ENCODE assay signal across 13 mouse cellular contexts in genomic region chr8:116478681-116479080, GRCm38 (mm10). TPM values are rescaled to one million over a fixed set of nuclear protein-coding genes. Genes with fewer than 3 reads are reported as not detected.
DNase-seq lines count a peak whose midpoint lies in the region; TF ChIP-seq lines count a peak whose summit lies in the region.
"Had no signal": no experiment of that assay in that cellular context is flagged by ENCODE, and none has a peak within 500 bp of the region (broad histone marks: within the 10 kb centered on the region; RNA-seq: fewer than 3 reads in every experiment).

No protein-coding gene starts in this region.

- H3K27ac ChIP-seq in spleen, adult 2 months (ENCODE audit: insufficient read depth, low read length) = no peak overlapping the region
- H3K27ac ChIP-seq: embryonic facial prominence, embryonic 12.5 days; heart, embryonic 15.5 days had no signal

- peak; percentile 23; the same call in 1 of the 2 replicates for TF ChIP-seq CTCF in spleen, adult 2 months (IDR thresholded peaks at IDR 0.05; ENCODE audit: extremely low read depth, insufficient read depth, insufficient read length, insufficient replicate concordance)
- peak; percentile 61 for TF ChIP-seq CTCF in E14TG2a.4 (conservative IDR thresholded peaks at IDR 0.05; ENCODE audit: low read length)

- H3K36me3 ChIP-seq in spleen, adult 2 months (ENCODE audit: control insufficient read depth, insufficient read depth, low read length) = no peaks in the 10 kb centered on the region
- no peaks in the 10 kb centered on the region for H3K36me3 ChIP-seq in E14TG2a.4 (ENCODE audit: insufficient read depth, low read length)
- H3K36me3 ChIP-seq: embryonic facial prominence, embryonic 12.5 days; heart, embryonic 15.5 days had no signal

- no peaks in the 10 kb centered on the region for H3K27me3 ChIP-seq in spleen, adult 2 months (ENCODE audit: control insufficient read depth, insufficient read depth, low read length)
- H3K27me3 ChIP-seq in E14TG2a.4 (ENCODE audit: insufficient read depth, low read length) = peaks cover 7% of the 10 kb centered on the region
- H3K27me3 ChIP-seq: embryonic facial prominence, embryonic 12.5 days; heart, embryonic 15.5 days; megakaryocyte, embryonic 14.5 days had no signal

- H3K4me1 ChIP-seq in spleen, adult 2 months (ENCODE audit: control insufficient read depth, insufficient read depth, insufficient read length) = peaks cover 8% of the 10 kb centered on the region; the same call in 1 of the 2 replicates
- H3K4me1 ChIP-seq in E14TG2a.4 (replicated peaks; ENCODE audit: low read depth, low read length) = peaks cover 10% of the 10 kb centered on the region
- H3K4me1 ChIP-seq: embryonic facial prominence, embryonic 12.5 days; heart, embryonic 15.5 days had no signal

- TF ChIP-seq POLR2A in spleen, adult 2 months (IDR thresholded peaks at IDR 0.05; ENCODE audit: low read depth, low read length) = no peak

- H3K4me3 ChIP-seq in spleen, adult 2 months (ENCODE audit: extremely low read depth, insufficient read depth, insufficient read length) = no peak overlapping the region
- H3K4me3 ChIP-seq in E14TG2a.4 (replicated peaks; ENCODE audit: low read length) = no peak overlapping the region
- H3K4me3 ChIP-seq: embryonic facial prominence, embryonic 12.5 days; heart, embryonic 15.5 days; megakaryocyte, embryonic 14.5 days had no signal

- peak; percentile 27 to 47 for DNase-seq in spleen, adult 2 months (ENCODE audit: low read depth in 1 of 2, low spot score in 2 of 2)
- no peak for DNase-seq in spleen, postnatal 4 days (ENCODE audit: low spot score in 2 of 2)
- peak; percentile 1 for DNase-seq in c-Kit-positive CD71-positive TER-119-negative erythroid progenitor cells, embryonic 14.5 days (ENCODE audit: low read depth)
- DNase-seq in thymus, postnatal 14 days = peak; percentile 35
- DNase-seq in layer of hippocampus, postnatal 36 days = no peak
- DNase-seq in layer of hippocampus, adult 18-20 months (ENCODE audit: low spot score in 2 of 2) = no peak
- DNase-seq: cerebellum, adult 9-10 months had no signal

- H3K9me3 ChIP-seq in E14TG2a.4 (ENCODE audit: low read length) = no peaks in the 10 kb centered on the region
- H3K9me3 ChIP-seq: embryonic facial prominence, embryonic 12.5 days; heart, embryonic 15.5 days had no signal

RNA-seq across cellular contexts. Expression of gene Dynlrb2, which starts 26.1 kb away (rescaled TPM):
- polyA plus RNA-seq in spleen, adult 2 months (2012; rRNA removed) = not detected in 2 replicates
- 1 to 10 TPM in 1 of 2 experiments, not detected in 1; 2.3 TPM for total RNA-seq in layer of hippocampus, postnatal 36 days (2021)
- 1 to 10 TPM; 2.7 to 3.7 TPM for total RNA-seq in layer of hippocampus, adult 18-20 months (2021)
- total RNA-seq: gastrocnemius, adult 18-20 months; liver, adult 2 months had no signal
- polyA plus RNA-seq: liver, adult 2 months had no signal

Comparison
In these comparisons a context has a peak if more than half of its experiments do, and no peak if none do; other contexts are left out.
1. DNase-seq: peak in spleen, adult 2 months (2 of 2), c-Kit-positive CD71-positive TER-119-negative erythroid progenitor cells, embryonic 14.5 days (single experiment) and thymus, postnatal 14 days (single experiment); none in spleen, postnatal 4 days (0 of 2), layer of hippocampus, postnatal 36 days (0 of 2) and layer of hippocampus, adult 18-20 months (0 of 2).